Mouse (Mus musculus): ENCODE measurements at regions not wholly inside any gene's neighbourhood (a gene's known extent, or its start where the extent isn't known, plus 50 kb on each side); places are given as distances from the start of the nearest gene placed in this dataset.
"Not testable (repeated sequence)": the region's sequence is repeated elsewhere in the genome, so short reads cannot be mapped to it uniquely, and the experiment has no call there.

DNA sequence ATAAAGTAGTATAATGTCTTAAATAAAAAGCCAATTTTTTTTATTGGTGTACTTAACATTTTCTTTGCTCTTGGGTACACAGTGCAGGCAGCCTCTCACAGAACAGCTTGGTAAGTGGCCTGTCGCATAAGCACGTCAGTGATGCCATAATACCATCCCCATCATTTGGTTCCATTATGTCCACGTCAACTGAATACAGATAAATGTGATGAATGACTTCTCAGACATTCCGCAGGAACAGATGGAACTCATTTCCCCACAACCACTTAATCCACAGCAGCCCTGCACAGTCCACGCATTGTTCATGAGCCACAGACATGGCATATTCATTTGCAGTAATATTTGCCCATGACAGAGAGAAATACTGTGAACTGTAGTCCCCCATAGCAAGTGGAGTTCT lies 127.6 kb upstream of the Dlgap1 start:
- Histone ChIP-seq H3K4me3 (no peak overlapping the region), H3K27me3 (no peaks in the 10 kb centered on the region), H3K27ac (no peak overlapping the region), H3K9ac (no peak overlapping the region), H3K36me3 (no peaks in the 10 kb centered on the region), H3K9me3 (no peaks in the 10 kb centered on the region), H3K4me1 (no peaks in the 10 kb centered on the region), H3K4me2 (replicated peaks) (no peak overlapping the region)
- no peak for ATAC-seq (ENCODE audit: low FRiP score, low read depth)
- WGBS: 45% methylated on average over 5 of the region's 5 CpGs

DNA sequence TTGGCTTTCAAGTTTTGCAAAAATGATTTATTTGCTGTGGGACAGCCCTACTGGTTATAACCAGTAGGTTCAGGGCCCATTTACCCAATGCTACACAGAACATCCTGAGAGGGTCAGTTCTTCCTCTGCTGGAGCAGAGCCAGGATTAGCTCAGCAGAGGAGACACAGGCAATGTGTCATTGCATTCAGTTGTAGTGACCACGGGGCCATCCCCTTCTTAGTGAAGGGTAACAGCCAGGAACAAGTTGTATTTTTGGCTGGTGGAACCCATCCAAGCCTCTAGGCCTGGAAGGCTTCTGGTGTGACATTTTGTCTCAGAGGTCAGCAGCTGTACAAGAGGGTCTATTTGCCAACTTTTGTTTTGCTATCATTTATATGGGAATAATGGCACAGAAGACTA lies 120.6 kb upstream of the Dlgap1 start:
- Histone ChIP-seq H3K9me3 (no peaks in the 10 kb centered on the region), H3K36me3 (no peaks in the 10 kb centered on the region), H3K4me1 (no peaks in the 10 kb centered on the region), H3K4me3 (no peak overlapping the region), H3K9ac (no peak overlapping the region), H3K27ac (no peak overlapping the region), H3K27me3 (no peaks in the 10 kb centered on the region), H3K4me2 (replicated peaks) (no peak overlapping the region)
- WGBS: 61% methylated on average over 1 of the region's 1 CpGs
- ATAC-seq (ENCODE audit: low FRiP score, low read depth): no peak

DNA sequence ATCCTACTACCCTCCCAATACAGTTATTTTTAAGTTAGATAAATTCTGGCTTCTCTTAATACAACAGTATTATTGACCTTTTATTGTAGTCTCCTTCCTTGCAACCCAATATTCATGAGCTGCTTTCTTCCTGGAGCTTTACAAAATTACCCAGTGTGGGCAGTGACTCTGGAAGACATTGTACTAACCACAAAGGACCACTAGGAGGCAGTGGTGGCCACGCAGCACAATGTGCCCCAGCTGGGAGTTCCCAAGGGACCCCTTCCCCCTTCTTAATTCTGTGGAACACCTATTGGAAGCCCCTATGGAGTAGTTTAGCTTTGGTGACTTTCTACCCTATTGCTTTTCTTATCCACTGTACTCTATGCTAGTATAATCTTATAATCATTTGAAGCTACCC lies 118.8 kb upstream of the Dlgap1 start:
- H3K4me3 ChIP-seq: no peak overlapping the region
- 12% methylated on average over 1 of the region's 1 CpGs for WGBS
- no peaks in the 10 kb centered on the region for H3K4me1 ChIP-seq
- H3K27ac ChIP-seq: no peak overlapping the region
- H3K36me3 ChIP-seq: no peaks in the 10 kb centered on the region
- H3K9me3 ChIP-seq: no peaks in the 10 kb centered on the region
- no peak for ATAC-seq (ENCODE audit: low FRiP score, low read depth)
- no peak overlapping the region for H3K4me2 ChIP-seq (replicated peaks)
- H3K27me3 ChIP-seq: no peaks in the 10 kb centered on the region
- H3K9ac ChIP-seq: no peak overlapping the region

DNA sequence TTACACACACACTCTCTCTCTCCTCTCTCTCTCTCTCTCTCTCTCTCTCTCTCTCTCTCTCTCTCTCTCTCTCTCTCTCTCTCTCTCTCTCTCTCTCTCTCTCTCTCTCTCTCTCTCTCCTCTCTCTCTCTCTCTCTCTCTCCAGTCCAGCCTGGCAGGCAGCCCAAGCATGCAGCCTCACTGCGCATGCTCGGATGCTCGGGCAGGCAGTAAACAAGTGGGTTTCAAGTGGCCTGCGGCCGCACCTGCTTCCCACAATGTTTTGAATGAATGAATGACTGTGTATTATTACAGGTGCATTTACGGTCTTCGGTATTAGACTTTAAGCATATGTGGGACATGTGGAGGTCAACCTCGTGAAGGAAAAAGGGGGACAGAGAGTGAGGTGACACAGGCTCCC lies 88.9 kb upstream of the Dlgap1 start:
- H3K9ac ChIP-seq; H3K27ac ChIP-seq; H3K4me1 ChIP-seq; H3K27me3 ChIP-seq; H3K4me2 ChIP-seq (replicated peaks); H3K36me3 ChIP-seq; ATAC-seq (ENCODE audit: low FRiP score, low read depth); H3K4me3 ChIP-seq; H3K9me3 ChIP-seq: not testable (repeated sequence)
- WGBS: 72% methylated on average over 8 of the region's 8 CpGs

DNA sequence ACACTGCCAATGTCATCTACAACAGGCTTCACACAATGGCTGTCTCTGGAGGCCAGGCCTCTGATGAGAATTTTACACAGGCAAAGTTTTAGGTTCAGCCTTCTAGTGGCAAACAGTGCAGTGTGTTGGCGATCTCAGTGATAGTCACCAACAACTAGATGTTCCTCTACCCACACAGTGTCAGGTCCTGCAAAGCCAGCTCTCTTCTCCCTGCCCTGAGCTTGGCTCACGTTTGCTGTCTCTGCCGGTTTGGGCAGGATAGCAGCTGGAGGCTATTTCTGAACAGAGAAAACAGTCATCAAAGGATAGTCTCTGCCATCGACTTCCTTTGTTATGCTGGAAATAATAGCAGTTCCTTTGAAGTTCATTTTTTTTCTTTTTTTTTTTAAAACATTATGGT lies 74.9 kb upstream of the Dlgap1 start:
- no peak overlapping the region for H3K9ac ChIP-seq
- WGBS: 67% methylated on average over 4 of the region's 4 CpGs
- no peak overlapping the region for H3K4me3 ChIP-seq
- no peaks in the 10 kb centered on the region for H3K27me3 ChIP-seq
- H3K27ac ChIP-seq: no peak overlapping the region
- no peaks in the 10 kb centered on the region for H3K9me3 ChIP-seq
- no peaks in the 10 kb centered on the region for H3K36me3 ChIP-seq
- H3K4me2 ChIP-seq (replicated peaks): no peak overlapping the region
- H3K4me1 ChIP-seq: no peaks in the 10 kb centered on the region
- ATAC-seq (ENCODE audit: low FRiP score, low read depth): no peak
